Mouse (Mus musculus) stomach, embryonic 15.5 days (tissue): ENCODE results near the gene Cntn4. TPM values are rescaled to one million over a fixed set of nuclear protein-coding genes. Genes with fewer than 3 reads are reported as not detected.

Experiments used
- ATAC-seq: fragments of 200-750 bp; cut with Nextera tagmentation; 2 replicates; pipeline ENCODE4 v1.8.0; 2017; ENCODE audit warnings: low read depth, moderate number of reproducible peaks, moderate TSS enrichment; ENCODE audit not compliant: insufficient read depth, low FRiP score
- H3K27ac ChIP-seq: fragments of 300-500 bp; sonication (generic); 2 replicates; pipeline ENCODE4 v1.5.1; 2015; ENCODE audit warnings: mild to moderate bottlenecking, inconsistent platforms
- H3K27me3 ChIP-seq: fragments of 300-500 bp; sonication (generic); replicated peaks from 2 replicates; pipeline ENCODE4 v1.6.1; 2015; ENCODE audit warnings: inconsistent platforms
- H3K36me3 ChIP-seq: fragments of 300-500 bp; sonication (generic); 2 replicates; pipeline ENCODE4 v1.6.1; 2015; ENCODE audit warnings: inconsistent platforms
- H3K4me1 ChIP-seq: fragments of 300-500 bp; sonication (generic); 2 replicates; pipeline ENCODE4 v1.6.1; 2015; ENCODE audit warnings: inconsistent platforms
- H3K4me2 ChIP-seq: fragments of 300-500 bp; sonication (generic); 2 replicates; pipeline ENCODE4 v1.6.1; 2015; ENCODE audit warnings: mild to moderate bottlenecking, inconsistent platforms
- H3K4me3 ChIP-seq: fragments of 300-500 bp; sonication (generic); replicated peaks from 2 replicates; pipeline ENCODE4 v1.5.1; 2015; ENCODE audit warnings: inconsistent platforms
- H3K9ac ChIP-seq: fragments of 300-500 bp; sonication (generic); 2 replicates; pipeline ENCODE4 v1.6.1; 2015; ENCODE audit warnings: inconsistent platforms
- H3K9me3 ChIP-seq: fragments of 300-500 bp; sonication (generic); 2 replicates; pipeline ENCODE4 v1.6.1; 2016; ENCODE audit warnings: inconsistent platforms
- WGBS: fragments of 180-500 bp; shearing (Covaris S2); methylation state at CpG from one replicate; pipeline ENCODE4 v1.1.7; 2015; 5-methylcytosine and 5-hydroxymethylcytosine counted together
- polyA plus RNA-seq: library from polyadenylated mRNA; unstranded; fragments of >200 nt; fragmentation: Nextera tagmentation; extraction: Ambion mirVana; gene quantifications from 2 replicates; pipeline ENCODE4 v1.2.1, GENCODE M21; 2015

Gene Cntn4
- polyA plus RNA-seq, 1 experiment from 2014 or later = 2.3 TPM

GRCm38 (mm10) chr6:106426615-106427014 lies 749.2 kb downstream of the Cntn4 start:
- Histone ChIP-seq H3K9me3 (no peaks in the 10 kb centered on the region), H3K4me2 (no peak overlapping the region), H3K36me3 (no peaks in the 10 kb centered on the region), H3K4me1 (no peaks in the 10 kb centered on the region), H3K9ac (no peak overlapping the region), H3K27ac (no peak overlapping the region), H3K4me3 (no peak overlapping the region), H3K27me3 (no peaks in the 10 kb centered on the region)
- no peak for ATAC-seq
- 58% methylated on average over 3 of the region's 3 CpGs for WGBS

- H3K27me3 ChIP-seq = no peaks in the 10 kb centered on the region
- no peak for ATAC-seq
- no peak overlapping the region for H3K4me3 ChIP-seq
- 80% methylated on average over 3 of the region's 3 CpGs for WGBS
- H3K36me3 ChIP-seq = no peaks in the 10 kb centered on the region
- no peak overlapping the region for H3K4me2 ChIP-seq
- no peaks in the 10 kb centered on the region for H3K9me3 ChIP-seq
- no peak overlapping the region for H3K27ac ChIP-seq
- no peaks in the 10 kb centered on the region for H3K4me1 ChIP-seq
- no peak overlapping the region for H3K9ac ChIP-seq
Measured at GRCm38 (mm10) chr6:106431466-106431865, 754.0 kb downstream of the Cntn4 start.

GRCm38 (mm10) chr6:106440786-106441185 lies 763.3 kb downstream of the Cntn4 start:
- Histone ChIP-seq H3K27ac (no peak overlapping the region), H3K36me3 (no peaks in the 10 kb centered on the region), H3K9me3 (no peaks in the 10 kb centered on the region), H3K4me1 (no peaks in the 10 kb centered on the region), H3K27me3 (no peaks in the 10 kb centered on the region), H3K4me2 (no peak overlapping the region), H3K4me3 (no peak overlapping the region), H3K9ac (no peak overlapping the region)
- ATAC-seq = no peak
- WGBS = 76% methylated on average over 1 of the region's 1 CpGs

- no peaks in the 10 kb centered on the region for H3K4me1 ChIP-seq
- no peaks in the 10 kb centered on the region for H3K27me3 ChIP-seq
- no peaks in the 10 kb centered on the region for H3K36me3 ChIP-seq
- no peak overlapping the region for H3K9ac ChIP-seq
- H3K27ac ChIP-seq = no peak overlapping the region
- no peaks in the 10 kb centered on the region for H3K9me3 ChIP-seq
- H3K4me2 ChIP-seq = no peak overlapping the region
- H3K4me3 ChIP-seq = no peak overlapping the region
- ATAC-seq = no peak
- 68% methylated on average over 3 of the region's 3 CpGs for WGBS
Measured at GRCm38 (mm10) chr6:106441246-106441645, 763.8 kb downstream of the Cntn4 start.

- H3K4me1 ChIP-seq = no peaks in the 10 kb centered on the region
- no peak overlapping the region for H3K9ac ChIP-seq
- no peaks in the 10 kb centered on the region for H3K36me3 ChIP-seq
- no peak for ATAC-seq
- H3K27me3 ChIP-seq = no peaks in the 10 kb centered on the region
- H3K4me2 ChIP-seq = no peak overlapping the region
- H3K9me3 ChIP-seq = no peaks in the 10 kb centered on the region
- no peak overlapping the region for H3K27ac ChIP-seq
- WGBS = 69% methylated on average over 3 of the region's 3 CpGs
- no peak overlapping the region for H3K4me3 ChIP-seq
Measured at GRCm38 (mm10) chr6:106454131-106454838, 776.8 kb downstream of the Cntn4 start.

- Histone ChIP-seq H3K27me3 (no peaks in the 10 kb centered on the region), H3K4me2 (no peak overlapping the region), H3K4me1 (no peaks in the 10 kb centered on the region), H3K9me3 (no peaks in the 10 kb centered on the region), H3K4me3 (no peak overlapping the region), H3K27ac (no peak overlapping the region), H3K36me3 (no peaks in the 10 kb centered on the region), H3K9ac (no peak overlapping the region)
- 79% methylated on average over 3 of the region's 3 CpGs for WGBS
- ATAC-seq = no peak
Measured at GRCm38 (mm10) chr6:106455616-106456015, 778.2 kb downstream of the Cntn4 start.

DNA sequence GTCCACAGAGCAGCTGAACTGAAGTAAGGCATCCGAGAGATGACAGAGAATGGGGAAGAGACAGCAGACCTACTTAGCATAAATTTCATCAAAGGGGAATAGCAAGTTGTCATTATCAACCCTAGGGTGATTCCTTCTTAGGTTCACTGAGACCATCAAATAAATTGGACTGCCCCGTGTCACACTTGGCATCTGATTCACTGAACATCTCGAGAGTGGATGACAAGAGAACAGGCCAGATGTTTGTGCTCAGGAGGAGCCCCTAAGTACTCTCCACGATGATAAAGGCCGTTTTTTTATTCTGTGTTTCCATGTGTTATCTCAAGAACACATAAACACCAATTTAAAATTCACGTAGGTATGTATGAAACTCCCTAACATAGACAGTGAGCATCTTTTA lies 780.7 kb downstream of the Cntn4 start:
- WGBS = 69% methylated on average over 6 of the region's 6 CpGs
- Histone ChIP-seq H3K27ac (no peak overlapping the region), H3K9ac (no peak overlapping the region), H3K4me3 (no peak overlapping the region), H3K4me1 (no peaks in the 10 kb centered on the region), H3K9me3 (no peaks in the 10 kb centered on the region; the same call in 1 of the 2 replicates), H3K27me3 (no peaks in the 10 kb centered on the region), H3K4me2 (no peak overlapping the region), H3K36me3 (no peaks in the 10 kb centered on the region)
- no peak for ATAC-seq

DNA sequence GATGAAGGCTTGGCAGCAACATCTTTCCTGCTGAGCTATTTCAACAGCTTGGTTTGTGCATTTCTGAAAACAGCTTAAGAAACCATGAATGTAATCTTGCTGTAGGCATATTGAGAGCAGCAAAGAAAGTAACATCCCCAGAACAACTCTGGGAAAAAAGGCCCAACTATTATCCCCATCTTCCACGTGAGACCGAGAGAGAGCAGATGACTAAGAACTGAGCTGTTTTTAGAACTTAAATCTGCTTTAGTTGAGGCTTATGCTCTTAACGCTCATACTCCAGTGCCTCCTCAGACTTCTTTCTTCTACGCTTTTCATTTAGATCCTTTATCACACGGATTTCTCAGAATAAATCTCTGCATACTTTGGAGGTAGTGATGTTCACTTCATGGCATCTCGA lies 784.9 kb downstream of the Cntn4 start:
- 88% methylated on average over 6 of the region's 6 CpGs for WGBS
- H3K9ac ChIP-seq = no peak overlapping the region
- H3K4me2 ChIP-seq = no peak overlapping the region
- no peak overlapping the region for H3K4me3 ChIP-seq
- ATAC-seq = no peak
- no peaks in the 10 kb centered on the region; the same call in 1 of the 2 replicates for H3K9me3 ChIP-seq
- no peaks in the 10 kb centered on the region for H3K4me1 ChIP-seq
- no peaks in the 10 kb centered on the region for H3K36me3 ChIP-seq
- H3K27ac ChIP-seq = no peak overlapping the region
- H3K27me3 ChIP-seq = no peaks in the 10 kb centered on the region

- Histone ChIP-seq H3K4me3 (no peak overlapping the region), H3K4me2 (no peak overlapping the region), H3K4me1 (no peaks in the 10 kb centered on the region), H3K9ac (no peak overlapping the region), H3K36me3 (no peaks in the 10 kb centered on the region), H3K27ac (no peak overlapping the region), H3K27me3 (no peaks in the 10 kb centered on the region), H3K9me3 (no peaks in the 10 kb centered on the region; the same call in 1 of the 2 replicates)
- WGBS = 79% methylated on average over 2 of the region's 2 CpGs
- ATAC-seq = no peak
Measured at GRCm38 (mm10) chr6:106463857-106464256, 786.4 kb downstream of the Cntn4 start.

DNA sequence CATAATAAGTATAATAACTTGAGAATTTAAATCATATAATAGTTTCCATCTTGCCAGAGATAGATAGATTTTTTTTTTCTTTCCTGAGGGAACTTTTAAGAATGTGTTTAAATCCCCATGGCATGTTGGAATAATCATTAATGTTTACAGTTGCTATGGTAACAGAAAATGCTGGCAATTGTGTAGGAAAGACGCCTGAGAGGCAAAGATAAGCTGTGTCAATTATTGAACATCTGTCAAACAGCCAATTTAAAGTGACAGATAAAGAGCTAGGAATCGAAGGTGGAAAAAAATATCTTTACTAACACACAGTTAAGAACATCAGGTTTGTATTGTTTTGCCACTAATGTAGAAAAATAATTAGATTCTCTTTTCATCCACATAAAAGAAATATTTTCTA lies 788.3 kb downstream of the Cntn4 start:
- WGBS = 15% methylated on average over 2 of the region's 2 CpGs
- no peak for ATAC-seq

GRCm38 (mm10) chr6:106466267-106467029 lies 789.0 kb downstream of the Cntn4 start:
- H3K27me3 ChIP-seq = no peaks in the 10 kb centered on the region
- H3K4me3 ChIP-seq = no peak overlapping the region
- no peaks in the 10 kb centered on the region for H3K36me3 ChIP-seq
- ATAC-seq = no peak
- H3K9me3 ChIP-seq = no peaks in the 10 kb centered on the region; the same call in 1 of the 2 replicates
- no peaks in the 10 kb centered on the region for H3K4me1 ChIP-seq
- H3K4me2 ChIP-seq = no peak overlapping the region
- H3K27ac ChIP-seq = no peak overlapping the region
- 57% methylated on average over 5 of the region's 5 CpGs for WGBS
- no peak overlapping the region for H3K9ac ChIP-seq

More for the DNA sequence above, 788.3 kb downstream of the Cntn4 start:
- no peak overlapping the region for H3K4me3 ChIP-seq
- no peak overlapping the region for H3K9ac ChIP-seq
- H3K27ac ChIP-seq = no peak overlapping the region
- H3K36me3 ChIP-seq = no peaks in the 10 kb centered on the region
- H3K27me3 ChIP-seq = no peaks in the 10 kb centered on the region
- no peaks in the 10 kb centered on the region for H3K4me1 ChIP-seq
- no peak overlapping the region for H3K4me2 ChIP-seq
- H3K9me3 ChIP-seq = no peaks in the 10 kb centered on the region; the same call in 1 of the 2 replicates

- Histone ChIP-seq H3K9ac (no peak overlapping the region), H3K27ac (no peak overlapping the region), H3K27me3 (no peaks in the 10 kb centered on the region), H3K9me3 (no peaks in the 10 kb centered on the region), H3K36me3 (no peaks in the 10 kb centered on the region), H3K4me1 (no peaks in the 10 kb centered on the region), H3K4me3 (no peak overlapping the region), H3K4me2 (no peak overlapping the region)
- no peak for ATAC-seq
- WGBS = 62% methylated on average over 2 of the region's 2 CpGs
Measured at GRCm38 (mm10) chr6:106471840-106472608, 794.6 kb downstream of the Cntn4 start.
